In genomic region chr5:99374460-99374859, GRCm38 (mm10) we compare ENCODE assay signal across 17 mouse cellular contexts.
"Had no signal": no experiment of that assay in that cellular context is flagged by ENCODE, and none has a peak within 500 bp of the region (broad histone marks: within the 10 kb centered on the region; RNA-seq: fewer than 3 reads in every experiment).

No protein-coding gene starts in this region.

- H3K4me2 ChIP-seq: limb, embryonic 12.5 days; midbrain, embryonic 12.5 days; neural tube, embryonic 15.5 days had no signal

- H3K27ac ChIP-seq: kidney, postnatal 0 days; layer of hippocampus, adult 2 months; limb, embryonic 12.5 days; liver, embryonic 14.5 days; midbrain, embryonic 12.5 days; neural tube, embryonic 15.5 days had no signal

- H3K36me3 ChIP-seq: limb, embryonic 12.5 days; midbrain, embryonic 12.5 days; neural tube, embryonic 15.5 days had no signal

- ATAC-seq: inflammation-experienced regulatory T-cells, adult 6 months; intestine, postnatal 0 days had no signal

- H3K9me3 ChIP-seq: limb, embryonic 12.5 days; midbrain, embryonic 12.5 days; neural tube, embryonic 15.5 days had no signal

- H3K4me3 ChIP-seq: layer of hippocampus, adult 2 months; limb, embryonic 12.5 days; midbrain, embryonic 12.5 days; myocyte; neural tube, embryonic 15.5 days had no signal

- H3K9ac ChIP-seq: limb, embryonic 12.5 days; liver, embryonic 14.5 days; midbrain, embryonic 12.5 days; neural tube, embryonic 15.5 days had no signal

- DNase-seq: kidney, adult 8-10 months; kidney, postnatal 36 days; liver; lung, adult 18-20 months; lung, postnatal 36 days; retina, postnatal 1 day; thymus, adult 18-20 months; thymus, postnatal 14 days had no signal

- H3K27me3 ChIP-seq: limb, embryonic 12.5 days; neural tube, embryonic 15.5 days had no signal
